Mouse (Mus musculus) effector memory CD4-positive, alpha-beta T cell, adult 5 months (primary cell): ENCODE measurements around the gene Olfr1288. TPM values are rescaled to one million over a fixed set of nuclear protein-coding genes. Genes with fewer than 3 reads are reported as not detected.

Experiments
- polyA plus RNA-seq: library from polyadenylated mRNA; unstranded; fragments of 100-300 nt; shearing (Covaris generic); gene quantifications from one replicate; pipeline ENCODE4 v1.2.1, GENCODE M21; 2017

The Olfr1288 gene
- not detected for polyA plus RNA-seq

DNA sequence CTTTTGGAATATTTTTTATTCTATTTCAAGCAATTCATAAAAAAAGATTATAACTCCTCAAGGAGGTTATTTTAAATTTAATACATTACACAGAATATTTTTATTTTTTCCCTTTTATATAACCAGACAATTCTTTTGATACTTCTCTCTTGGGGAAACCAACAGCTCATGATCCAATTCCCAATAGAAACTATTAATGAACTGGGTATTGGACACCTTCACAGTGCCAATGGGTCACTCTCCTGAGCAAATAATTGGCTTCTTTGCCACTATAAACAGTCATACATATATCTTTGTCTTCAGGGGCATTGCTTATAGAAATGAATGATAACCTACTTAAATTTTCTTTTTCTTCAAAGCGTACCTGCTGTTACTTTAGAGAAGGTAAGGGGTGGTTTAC lies at the start of gene Olfr1288:
Gene Olfr1288 (plus strand): TSS at position 301 of the 400 bp plus-strand sequence.

DNA sequence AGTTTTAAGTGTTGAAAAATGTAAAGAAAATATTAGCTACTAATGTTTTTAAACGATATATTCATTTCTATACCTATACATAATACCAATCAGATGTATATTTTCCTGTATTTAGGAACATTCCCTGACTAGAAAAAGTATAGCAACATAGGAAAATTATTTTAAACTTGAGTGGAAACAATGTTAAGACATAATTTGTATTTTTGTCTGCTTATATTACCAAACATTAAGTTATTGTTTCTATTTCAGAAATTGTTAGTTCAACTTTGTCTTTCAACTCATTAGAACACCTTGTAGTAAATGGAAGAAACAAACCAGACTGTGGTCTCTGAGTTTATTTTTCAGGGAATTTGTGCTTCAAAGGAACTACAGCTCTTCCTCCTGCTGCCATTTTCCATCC lies 25.1 kb upstream of the Olfr1288 start, which contains the start of gene Olfr1287:
Gene Olfr1287 (plus strand): TSS at position 301 of the 400 bp plus-strand sequence.

GRCm38 (mm10) chr2:111480519-111480918 lies 6.6 kb downstream of the Olfr1288 start, which contains the start of gene Olfr1289:
TSS of gene Olfr1289 (plus strand) at chr2:111480819.

DNA sequence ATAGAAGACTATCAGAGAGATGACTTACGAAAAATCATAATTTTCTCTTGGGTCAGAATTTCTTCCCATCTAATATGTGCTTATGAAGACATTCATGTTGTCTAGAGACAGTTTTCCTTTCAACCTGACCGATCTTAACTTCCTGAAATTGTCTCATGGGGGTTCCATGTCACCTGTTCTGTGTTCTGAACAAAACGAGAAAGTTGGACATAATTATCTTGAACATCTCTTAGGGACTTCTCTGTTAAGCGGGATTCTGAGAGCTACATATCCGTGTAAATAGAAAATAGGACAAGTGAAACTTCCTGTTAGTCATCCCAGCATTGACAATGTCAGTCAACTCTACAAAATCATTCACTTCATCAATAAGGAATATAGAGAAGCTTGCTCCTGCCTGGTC lies 19.8 kb downstream of the Olfr1288 start, which contains the start of gene Olfr1290:
Gene Olfr1290 (minus strand): TSS at position 101 of the 400 bp plus-strand sequence.

DNA sequence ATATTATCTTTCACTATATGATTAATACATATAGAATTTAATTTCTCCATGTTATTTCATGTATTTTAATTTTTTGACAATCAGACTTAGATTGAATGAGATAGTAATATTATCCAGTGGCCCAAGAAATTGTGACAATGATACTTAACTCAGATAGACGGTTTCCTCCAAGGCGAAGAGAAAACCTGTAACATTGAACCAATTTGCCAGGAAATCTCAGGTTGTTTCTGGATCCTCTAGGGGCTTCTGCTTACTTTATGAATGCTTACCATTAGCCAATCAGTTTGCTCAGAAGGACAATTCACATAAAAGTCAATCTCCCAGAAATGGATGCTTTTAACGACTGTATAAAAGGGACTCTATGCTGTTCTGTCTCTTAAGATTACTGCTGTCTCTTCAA lies 23.0 kb downstream of the Olfr1288 start, which contains the start of gene Olfr1291-ps1:
Gene Olfr1291-ps1 (plus strand): TSS at position 301 of the 400 bp plus-strand sequence.

DNA sequence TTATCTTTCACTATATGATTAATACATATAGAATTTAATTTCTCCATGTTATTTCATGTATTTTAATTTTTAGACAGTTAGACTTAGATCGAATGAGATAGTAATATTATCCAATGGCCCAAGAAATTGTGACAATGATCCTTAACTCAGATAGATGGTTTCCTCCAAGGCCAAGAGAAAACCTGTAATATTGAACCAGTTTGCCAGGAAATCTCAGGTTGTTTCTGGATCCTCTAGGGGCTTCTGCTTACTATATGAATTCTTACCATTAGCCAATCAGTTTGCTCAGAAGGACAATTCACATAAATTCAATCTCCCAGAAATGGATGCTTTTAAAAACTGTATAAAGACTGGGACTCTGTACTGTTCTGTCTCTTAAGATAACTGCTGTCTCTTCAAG lies 51.0 kb downstream of the Olfr1288 start, which contains the start of gene Olfr1293-ps:
Gene Olfr1293-ps (plus strand): TSS at position 301 of the 400 bp plus-strand sequence.

Other genes starting within 250 kb of the Olfr1288 start
- not detected for gene 4930430A15Rik, start 244.5 kb upstream of the Olfr1288 start, polyA plus RNA-seq
- not detected for gene Olfr1275, start 238.8 kb upstream of the Olfr1288 start, polyA plus RNA-seq
- gene Olfr1276, start 219.6 kb upstream of the Olfr1288 start, polyA plus RNA-seq = not detected
- gene Olfr1277, start 200.0 kb upstream of the Olfr1288 start, polyA plus RNA-seq = 0.12 TPM
- not detected for gene Olfr1278, start 184.0 kb upstream of the Olfr1288 start, polyA plus RNA-seq
- gene Olfr1279, start 173.5 kb upstream of the Olfr1288 start, polyA plus RNA-seq = not detected
- not detected for gene Olfr1280, start 160.1 kb upstream of the Olfr1288 start, polyA plus RNA-seq
- not detected for gene Olfr1281, start 147.6 kb upstream of the Olfr1288 start, polyA plus RNA-seq
- not detected for gene Olfr1282, start 138.0 kb upstream of the Olfr1288 start, polyA plus RNA-seq
- not detected for gene Olfr1283, start 107.3 kb upstream of the Olfr1288 start, polyA plus RNA-seq
- gene Olfr1284, start 98.6 kb upstream of the Olfr1288 start, polyA plus RNA-seq = 0.34 TPM
- gene Olfr1286, start 51.0 kb upstream of the Olfr1288 start, polyA plus RNA-seq = not detected
- gene Olfr1287, start 25.0 kb upstream of the Olfr1288 start, polyA plus RNA-seq = not detected
- not detected for gene Olfr1289, start 6.7 kb downstream of the Olfr1288 start, polyA plus RNA-seq
- not detected for gene Olfr1290, start 19.7 kb downstream of the Olfr1288 start, polyA plus RNA-seq
- 0.10 TPM for gene Olfr1291-ps1, start 23.1 kb downstream of the Olfr1288 start, polyA plus RNA-seq
- gene Olfr1293-ps, start 51.1 kb downstream of the Olfr1288 start, polyA plus RNA-seq = not detected
- gene Olfr1294, start 66.2 kb downstream of the Olfr1288 start, polyA plus RNA-seq = not detected
- not detected for gene Olfr1295, start 95.6 kb downstream of the Olfr1288 start, polyA plus RNA-seq
- gene Olfr1297, start 152.4 kb downstream of the Olfr1288 start, polyA plus RNA-seq = not detected
- gene Olfr1298, start 175.1 kb downstream of the Olfr1288 start, polyA plus RNA-seq = not detected
- gene Olfr1299, start 187.3 kb downstream of the Olfr1288 start, polyA plus RNA-seq = not detected